Mouse (Mus musculus): ENCODE measurements at regions not wholly inside any gene's neighbourhood (a gene's known extent, or its start where the extent isn't known, plus 50 kb on each side); places are given as distances from the start of the nearest gene placed in this dataset.

DNA sequence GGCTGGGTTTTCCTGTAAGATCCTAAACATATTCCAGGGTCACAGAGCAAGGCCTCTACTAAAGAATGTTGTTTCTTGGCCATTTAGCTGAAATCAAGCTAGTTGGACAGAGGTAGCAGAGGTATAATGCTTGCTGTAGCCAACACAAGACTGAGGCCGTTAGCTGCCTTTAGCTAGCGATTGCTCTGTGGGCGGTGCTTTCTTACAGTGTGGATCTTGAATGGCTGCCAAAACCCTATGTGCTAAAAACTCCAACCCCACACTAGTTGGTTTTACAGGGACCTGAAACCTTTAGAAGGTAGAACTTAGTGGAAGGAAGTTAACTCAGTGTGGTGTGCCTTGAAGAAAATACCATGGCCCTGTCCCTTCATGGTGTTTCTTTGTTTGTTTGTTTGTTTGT is 110.9 kb upstream of the Tmc1 start:
- no peak for TF ChIP-seq EP300 (IDR thresholded peaks at IDR 0.05; ENCODE audit: insufficient read depth, low read depth, low read length)
- no peak for TF ChIP-seq CTCF (IDR thresholded peaks at IDR 0.05; ENCODE audit: low read depth, low read length)
- no peak for TF ChIP-seq POLR2A (IDR thresholded peaks at IDR 0.05; ENCODE audit: insufficient read depth, low read length)

Data from ES-Bruce4 (cell line).